Mouse (Mus musculus): ENCODE data around the gene Umod.

GRCm38 (mm10) chr7:119516272-119516558 is 37.1 kb upstream of the Umod start:
- TF ChIP-seq GATA1 (IDR thresholded peaks at IDR 0.05; ENCODE audit: borderline replicate concordance, low read length) (no peak), FLI1 (IDR thresholded peaks at IDR 0.05; ENCODE audit: low read length) (no peak)
